Mouse (Mus musculus): ENCODE data around the gene Mgat4e.

- TF ChIP-seq CTCF (IDR thresholded peaks at IDR 0.05 in 2 of 3, conservative IDR thresholded peaks at IDR 0.05 in 1 of 3; ENCODE audit: control insufficient read depth in 1 of 3, insufficient read depth in 1 of 3, low read depth in 2 of 3, low read length in 3 of 3, poor library complexity in 1 of 3, severe bottlenecking in 1 of 3) (no peak), E2F4 (IDR thresholded peaks at IDR 0.05; ENCODE audit: borderline replicate concordance, low read depth, low read length) (no peak), POLR2A (IDR thresholded peaks at IDR 0.05; ENCODE audit: control insufficient read depth in 1 of 2, insufficient read depth in 1 of 2, low read depth in 1 of 2, low read length in 2 of 2, poor library complexity in 1 of 2) (no peak), ZC3H11A (IDR thresholded peaks at IDR 0.05; ENCODE audit: low read depth, low read length) (no peak), CHD1 (IDR thresholded peaks at IDR 0.05; ENCODE audit: low read depth, low read length) (no peak), GATA1 (IDR thresholded peaks at IDR 0.05; ENCODE audit: low read depth, low read length) (no peak), EP300 (IDR thresholded peaks at IDR 0.05; ENCODE audit: low read depth in 1 of 2, low read length in 2 of 2) (no peak), HCFC1 (IDR thresholded peaks at IDR 0.05; ENCODE audit: low read depth, low read length) (no peak), KAT2A (conservative IDR thresholded peaks at IDR 0.05; ENCODE audit: low read depth, low read length) (no peak)
Measured at GRCm38 (mm10) chr1:134522325-134522724, 27.2 kb downstream of the Mgat4e start.

Measured in MEL (cell line).